Mouse (Mus musculus) G1E (cell line): ENCODE measurements around the gene Eefsec.

ENCODE experiments used
- CTCF ChIP-seq: IDR thresholded peaks from 2 replicates; pipeline ENCODE4 v1.5.1; 2012; ENCODE audit warnings: low read depth, low read length, inconsistent platforms, mixed read lengths
- GATA1 ChIP-seq: IDR thresholded peaks from 2 replicates; pipeline ENCODE4 v1.6.1; 2012; ENCODE audit warnings: borderline replicate concordance, low read length, inconsistent platforms, mixed read lengths
- TAL1 ChIP-seq: conservative IDR thresholded peaks from 2 replicates; pipeline ENCODE4 v1.6.1; 2012; ENCODE audit warnings: low read depth, low read length, inconsistent platforms, mixed read lengths

GRCm38 (mm10) chr6:88397985-88398384, 48.4 kb downstream of the Eefsec start:
- TF ChIP-seq CTCF (peak; percentile 22; the same call in 1 of the 2 replicates), GATA1 (no peak), TAL1 (no peak)
